Mouse (Mus musculus) adrenal gland, postnatal 36 days (tissue): ENCODE data around the gene Fndc3a. TPM values are rescaled to one million over a fixed set of nuclear protein-coding genes. Genes with fewer than 3 reads are reported as not detected.

ENCODE experiments used
- DNase-seq, 2 experiments: peaks; one replicate each; pipeline ENCODE4 v3.0.0; 2021; ENCODE audit warnings: mixed read lengths in 1 of 2
- total RNA-seq, 2 experiments: library from RNA; stranded (reverse); gene quantifications; 2 replicates each; pipeline ENCODE4 v1.2.3; 2021

Fndc3a gene
- total RNA-seq, 2 experiments from 2014 or later, result 62.6 to 78.5 TPM

GRCm38 (mm10) chr14:72536392-72537017 is 173.3 kb downstream of the Fndc3a start:
- DNase-seq, result no peak

GRCm38 (mm10) chr14:72533862-72534261 is 175.9 kb downstream of the Fndc3a start:
- DNase-seq, result no peak

GRCm38 (mm10) chr14:72532028-72532917 is 177.5 kb downstream of the Fndc3a start:
- DNase-seq, result peak; percentile 27 to 38

GRCm38 (mm10) chr14:72527126-72527525 is 182.7 kb downstream of the Fndc3a start:
- no peak for DNase-seq

GRCm38 (mm10) chr14:72519561-72519960 is 190.2 kb downstream of the Fndc3a start:
- no peak for DNase-seq

- no peak for DNase-seq
These were observed 191.0 kb downstream of the Fndc3a start for GRCm38 (mm10) chr14:72518786-72519185.

- DNase-seq, result peak; percentile 44 to 47
These were observed 193.4 kb downstream of the Fndc3a start for GRCm38 (mm10) chr14:72516376-72516775.

GRCm38 (mm10) chr14:72506723-72507420 is 202.9 kb downstream of the Fndc3a start:
- DNase-seq, result no peak

- DNase-seq, result peak; percentile 5 to 11
These were observed 203.6 kb downstream of the Fndc3a start for GRCm38 (mm10) chr14:72506018-72506722.

- peak in 1 of 2 experiments; percentile 4 for DNase-seq
These were observed 204.8 kb downstream of the Fndc3a start for GRCm38 (mm10) chr14:72504985-72505384.

GRCm38 (mm10) chr14:72503241-72503640 is 206.6 kb downstream of the Fndc3a start:
- DNase-seq, result no peak

- no peak for DNase-seq
These were observed 216.0 kb downstream of the Fndc3a start for GRCm38 (mm10) chr14:72493775-72494174.

- no peak for DNase-seq
These were observed 218.1 kb downstream of the Fndc3a start, which contains the start of gene Gm9195 for GRCm38 (mm10) chr14:72491738-72492137. Gm9195 (minus strand) TSS chr14:72491838.

- DNase-seq, result no peak
These were observed 219.4 kb downstream of the Fndc3a start for GRCm38 (mm10) chr14:72490367-72490766.

Other genes with a start within 250 kb of the Fndc3a start
- not detected for gene Gm9195, start 218.2 kb downstream of the Fndc3a start, total RNA-seq